Comparison of ENCODE assay signal across 25 mouse cellular contexts in the genomic region with DNA sequence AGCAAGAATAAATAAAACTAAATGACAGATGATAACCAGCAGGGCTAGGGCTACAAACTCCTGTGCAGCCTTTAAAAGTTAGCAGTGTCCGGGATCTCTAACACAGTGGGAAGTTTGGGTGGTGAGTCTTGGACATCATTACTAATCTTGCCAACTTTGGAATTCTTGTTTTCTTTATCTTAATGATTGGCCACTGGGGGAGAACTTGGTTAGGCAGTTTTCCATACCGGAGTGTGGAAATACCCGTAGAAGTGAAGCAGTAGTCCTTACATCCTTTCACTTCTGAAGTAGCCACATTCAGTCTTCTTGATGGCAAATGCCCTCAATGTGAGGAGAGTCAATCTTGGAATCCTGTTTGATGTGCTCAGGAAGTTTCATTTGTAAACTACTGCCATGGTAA.
"Had no signal": no experiment of that assay in that cellular context is flagged by ENCODE, and none has a peak within 500 bp of the region (broad histone marks: within the 10 kb centered on the region; RNA-seq: fewer than 3 reads in every experiment).

No protein-coding gene starts in this region.

- H3K4me2 ChIP-seq: heart, embryonic 12.5 days; hindbrain, embryonic 12.5 days; hindbrain, embryonic 14.5 days; limb, embryonic 13.5 days; limb, embryonic 15.5 days; liver, embryonic 11.5 days; liver, embryonic 13.5 days; liver, embryonic 15.5 days had no signal

- H3K27ac ChIP-seq: gastrocnemius, adult 2 months; heart, adult 2 months; hindbrain, embryonic 10.5 days; hindbrain, embryonic 12.5 days; hindbrain, embryonic 14.5 days; layer of hippocampus, adult 2 months; limb, embryonic 13.5 days; limb, embryonic 15.5 days; liver, embryonic 13.5 days; liver, embryonic 15.5 days had no signal

- DNase-seq: gastrocnemius, adult 2 months; gastrocnemius, postnatal 10 days; gastrocnemius, postnatal 25 days; heart, adult 2 months; heart, postnatal 10 days; heart, postnatal 4 days; kidney, adult 18-20 months; kidney, adult 8-10 months; kidney, postnatal 10 days; kidney, postnatal 25 days; kidney, postnatal 4 days; layer of hippocampus, postnatal 36 days; left cerebral cortex, postnatal 4 days; liver, embryonic 13.5 days had no signal

- H3K4me1 ChIP-seq: heart, embryonic 12.5 days; hindbrain, embryonic 10.5 days; hindbrain, embryonic 12.5 days; limb, embryonic 15.5 days; liver, embryonic 13.5 days; liver, embryonic 15.5 days had no signal

- H3K9ac ChIP-seq: heart, embryonic 12.5 days; hindbrain, embryonic 12.5 days; hindbrain, embryonic 14.5 days; limb, embryonic 13.5 days; limb, embryonic 15.5 days; liver, embryonic 13.5 days; liver, embryonic 15.5 days had no signal

- H3K9me3 ChIP-seq: heart, embryonic 12.5 days; hindbrain, embryonic 10.5 days; hindbrain, embryonic 12.5 days; limb, embryonic 13.5 days; limb, embryonic 15.5 days; liver, embryonic 13.5 days; liver, embryonic 15.5 days had no signal

- H3K36me3 ChIP-seq: heart, embryonic 12.5 days; hindbrain, embryonic 10.5 days; hindbrain, embryonic 12.5 days; limb, embryonic 15.5 days; liver, embryonic 13.5 days; liver, embryonic 15.5 days had no signal

- ATAC-seq: hindbrain, embryonic 16.5 days; inflammation-experienced regulatory T-cells, adult 6 months had no signal

- H3K27me3 ChIP-seq: hindbrain, embryonic 12.5 days; limb, embryonic 13.5 days; limb, embryonic 15.5 days; liver, embryonic 13.5 days; liver, embryonic 15.5 days had no signal

- H3K4me3 ChIP-seq: gastrocnemius, adult 2 months; heart, adult 2 months; heart, embryonic 12.5 days; hindbrain, embryonic 10.5 days; hindbrain, embryonic 12.5 days; layer of hippocampus, adult 2 months; limb, embryonic 13.5 days; limb, embryonic 15.5 days; liver, embryonic 13.5 days; liver, embryonic 15.5 days had no signal
